Mouse (Mus musculus) left cerebral cortex, postnatal 4 days (tissue): ENCODE measurements around the gene Mob3b. TPM values are rescaled to one million over a fixed set of nuclear protein-coding genes. Genes with fewer than 3 reads are reported as not detected.

Experiments used
- DNase-seq: peaks from one replicate; pipeline ENCODE4 v3.0.0-alpha.2; 2022
- intact Hi-C: fragments of 180-260 bp; cut with DNase I; formaldehyde crosslinking; loops from one replicate; pipeline ENCODE4 v1.15.1; 2025
- total RNA-seq, 2 experiments: library from RNA; stranded (reverse); gene quantifications; 2 replicates each; pipeline ENCODE4 v1.2.3; 2021

The Mob3b gene
- total RNA-seq: 1 to 10 TPM; 4.3 to 5.9 TPM

DNA sequence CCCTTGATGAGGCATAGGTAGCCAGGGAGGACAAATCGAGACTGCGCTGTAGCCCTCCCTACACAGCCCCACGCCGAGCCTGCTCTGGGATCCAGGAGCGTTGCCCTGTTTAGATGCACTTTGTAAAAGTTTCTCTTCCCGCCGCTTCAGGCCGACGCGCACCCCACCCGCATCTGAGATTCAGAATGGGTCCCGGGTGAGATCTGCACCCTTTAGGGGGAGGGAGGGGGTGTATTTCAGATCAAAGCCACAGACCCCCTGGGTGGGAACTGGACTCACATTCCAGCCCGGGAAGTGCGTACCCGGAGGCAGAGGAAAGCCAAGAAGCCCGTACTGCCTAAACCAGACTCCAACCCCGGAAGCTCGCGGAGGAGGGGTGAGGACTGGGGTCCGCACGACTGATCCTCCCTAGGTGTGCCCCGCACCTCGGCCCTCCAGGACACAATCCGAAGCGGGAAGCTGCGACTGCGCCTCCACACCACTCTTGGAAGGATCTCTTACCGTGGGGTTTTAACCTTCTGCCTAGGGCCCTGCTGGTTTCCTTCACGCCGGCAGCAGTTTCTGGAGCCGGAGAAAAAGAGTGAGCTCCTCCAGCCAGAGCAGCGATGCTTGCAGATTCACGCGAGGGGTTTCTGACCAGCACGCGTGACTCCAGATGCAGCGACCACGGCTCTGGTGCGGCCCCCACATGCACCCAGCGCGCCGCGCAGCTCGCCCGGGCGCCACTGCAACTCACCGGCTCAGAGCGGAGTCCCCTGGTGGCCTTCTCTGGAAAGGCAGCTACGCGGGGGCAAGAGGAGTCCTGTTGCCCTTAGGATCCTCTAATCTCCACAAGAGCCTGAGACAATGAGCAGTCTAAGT lies at the start of gene Mob3b:
Mob3b (minus strand) TSS at position 734 of the 861 bp plus-strand sequence.
- DNase-seq: peak; percentile 85
- intact Hi-C loops: loop anchor here (2.0 to 10.0 kb wide), 2 partner anchors 198 to 368 kb away; no protein-coding TSS in a partner anchor

DNA sequence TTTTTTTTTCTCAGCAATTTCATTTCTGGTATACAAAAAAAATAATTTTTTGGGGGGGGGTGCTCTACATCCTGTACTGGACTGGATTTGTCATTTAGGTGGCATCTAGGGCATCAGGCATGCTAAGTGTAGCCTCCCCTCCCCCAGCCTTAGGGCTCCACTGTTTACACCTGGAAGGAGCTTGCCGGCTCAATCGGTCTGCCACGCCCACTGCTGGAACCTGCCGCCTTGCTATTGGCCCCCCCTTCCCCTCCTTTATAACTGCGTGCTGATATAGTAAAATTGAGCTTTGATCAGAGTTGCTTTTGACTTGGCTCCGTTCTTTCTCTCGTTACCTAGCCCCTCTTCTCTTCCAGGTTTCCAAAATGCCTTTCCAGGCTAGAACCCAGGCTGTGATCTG lies 47.4 kb upstream of the Mob3b start:
- intact Hi-C loops: no loop called here
- DNase-seq: no peak

DNA sequence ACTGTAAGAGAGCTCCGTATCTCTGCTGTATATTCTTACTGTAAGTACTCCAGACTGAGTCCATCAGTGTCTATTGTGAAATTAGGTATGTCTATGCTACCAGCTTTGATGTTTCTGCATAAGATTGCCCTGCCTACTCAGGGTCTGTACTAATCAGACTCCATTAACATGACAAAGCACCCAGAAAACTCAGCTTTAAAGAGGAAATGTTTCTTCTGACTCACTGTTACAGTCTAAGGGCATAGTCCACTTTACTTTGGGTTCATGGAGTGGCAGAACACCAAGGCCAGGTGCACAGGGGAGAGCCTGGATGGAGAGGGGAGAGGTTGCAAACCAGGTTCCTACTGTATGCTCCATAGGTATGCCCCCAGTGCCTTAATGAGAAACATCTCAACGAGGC lies 46.4 kb upstream of the Mob3b start:
- intact Hi-C loops: no loop called here
- DNase-seq: no peak

DNA sequence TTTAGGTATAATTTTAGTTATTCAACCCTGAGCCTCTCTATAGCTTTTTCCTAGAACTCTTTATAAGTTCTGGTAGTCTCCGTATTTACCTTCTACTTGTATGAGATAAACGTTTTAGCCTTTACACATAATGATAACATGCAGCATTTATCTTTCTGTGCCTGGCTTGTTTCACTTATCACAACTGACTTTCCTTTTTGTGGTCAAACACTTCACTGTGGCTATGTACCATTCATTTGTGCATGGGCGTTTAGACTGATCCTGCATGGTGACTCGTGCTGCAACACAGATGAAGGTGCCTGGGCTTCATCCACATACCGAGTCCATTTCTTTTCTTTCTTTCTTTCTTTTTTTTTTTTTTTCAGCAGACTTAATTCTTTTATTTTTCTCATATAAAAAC lies 44.4 kb upstream of the Mob3b start:
- intact Hi-C loops: no loop called here
- no peak for DNase-seq

DNA sequence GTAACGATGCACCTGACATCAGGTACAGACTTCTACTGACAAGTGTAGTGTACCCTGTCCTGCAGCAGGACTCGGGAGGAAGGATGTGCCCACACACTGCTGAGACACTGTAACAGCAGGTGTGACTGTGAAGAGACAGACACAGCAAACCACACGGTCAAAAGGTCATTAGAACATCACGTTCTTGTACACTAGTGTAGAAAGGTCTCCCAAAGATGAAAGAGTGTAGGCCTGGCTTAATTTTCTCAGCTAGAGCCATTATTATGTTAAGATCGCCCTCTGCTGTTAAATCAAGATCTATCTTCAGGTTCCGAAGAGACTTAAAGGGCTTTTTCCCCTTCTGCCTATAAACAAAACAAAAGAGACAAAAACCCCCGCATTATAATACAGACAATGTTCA lies 35.4 kb upstream of the Mob3b start:
- intact Hi-C loops: loop anchor here (2.0 kb wide), 1 partner anchor 230 kb away; no protein-coding TSS in a partner anchor

DNA sequence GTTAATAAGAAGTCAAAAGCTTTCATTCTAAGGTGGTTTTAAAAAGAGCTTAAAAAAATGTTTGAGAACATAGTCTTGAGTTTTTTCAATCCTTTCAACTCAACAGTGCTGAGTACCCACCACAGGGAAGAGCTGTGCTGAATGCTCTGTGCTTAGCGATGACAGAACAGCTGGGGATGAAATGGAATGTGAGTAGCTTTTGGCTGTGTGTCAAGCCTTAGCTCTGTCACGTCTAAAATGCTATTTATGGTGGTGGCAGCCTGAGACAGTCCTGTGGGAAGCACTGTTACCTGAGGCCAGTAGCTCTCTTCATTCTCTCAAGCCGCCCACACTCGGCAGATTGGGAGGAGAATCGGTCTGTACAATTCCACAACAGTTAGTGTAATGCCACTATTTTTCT lies 32.5 kb upstream of the Mob3b start:
- intact Hi-C loops: no loop called here
- no peak for DNase-seq

More for the DNA sequence above, 35.4 kb upstream of the Mob3b start:
- no peak for DNase-seq

DNA sequence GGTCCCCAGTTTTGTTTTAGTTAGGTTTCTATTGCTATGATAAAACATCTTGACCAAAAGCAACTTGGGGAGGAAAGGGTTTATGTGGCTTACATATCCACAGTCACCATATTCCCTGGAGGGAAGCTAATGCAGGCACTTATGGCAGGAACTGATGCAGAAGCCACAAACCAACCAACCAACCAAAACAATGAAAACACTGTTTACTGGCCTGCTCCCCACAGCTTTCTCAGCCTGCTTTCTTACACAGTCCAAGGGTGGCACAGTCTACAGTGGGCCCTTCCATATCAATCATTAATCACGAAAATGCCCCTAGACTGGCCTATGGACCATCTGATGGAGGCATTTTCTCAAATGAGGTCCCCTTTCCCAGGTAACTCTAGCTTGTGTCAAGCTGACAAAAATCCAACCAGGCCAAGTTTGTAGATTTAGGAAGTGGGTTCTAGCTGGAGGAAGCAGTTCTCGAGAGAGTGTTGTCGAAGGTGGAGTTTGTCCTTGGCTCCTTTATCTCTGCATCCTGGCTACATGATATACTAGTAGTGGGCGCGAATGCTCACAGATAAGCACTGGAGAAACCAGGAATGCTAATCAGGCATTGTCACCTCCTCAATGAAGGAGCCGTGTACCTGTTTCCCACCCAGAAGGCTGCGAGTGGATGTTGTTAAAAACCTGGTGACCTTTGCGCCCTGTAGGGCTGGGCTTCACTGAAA lies 30.5 kb upstream of the Mob3b start:
- intact Hi-C loops: no loop called here
- no peak for DNase-seq

DNA sequence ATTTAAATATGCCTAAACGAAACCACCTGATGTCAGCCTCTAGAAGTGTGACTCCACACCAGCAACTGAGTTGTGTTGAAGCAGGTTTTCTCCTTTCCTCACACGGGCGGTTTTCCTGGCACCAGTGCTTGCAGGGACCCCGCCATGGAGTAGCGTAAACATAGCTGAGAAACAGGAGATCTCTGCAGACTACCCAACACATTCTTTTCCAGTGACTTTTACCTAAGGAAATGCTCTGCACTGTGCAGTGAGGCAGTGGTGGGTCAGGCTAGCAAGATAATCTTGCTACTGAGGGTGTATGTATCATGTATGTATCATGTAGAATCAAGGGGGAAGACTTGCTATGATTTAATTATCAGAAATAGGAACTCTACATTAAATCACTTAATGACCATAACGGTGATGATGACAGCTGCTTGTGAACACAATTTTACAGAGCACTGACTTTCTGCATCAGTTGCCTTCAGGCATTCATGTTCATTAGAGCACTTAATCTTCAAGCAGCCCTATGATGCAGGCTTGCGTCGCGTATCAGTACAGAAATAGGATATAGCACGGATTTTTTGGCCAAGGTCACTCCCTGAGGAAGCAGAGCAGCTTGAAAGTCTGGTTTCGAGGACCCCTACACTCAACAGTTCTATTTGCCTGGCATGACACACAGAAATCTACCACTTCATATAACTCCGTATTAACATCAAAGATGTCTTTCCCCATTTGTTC lies 20.8 kb upstream of the Mob3b start:
- intact Hi-C loops: no loop called here
- DNase-seq: no peak

DNA sequence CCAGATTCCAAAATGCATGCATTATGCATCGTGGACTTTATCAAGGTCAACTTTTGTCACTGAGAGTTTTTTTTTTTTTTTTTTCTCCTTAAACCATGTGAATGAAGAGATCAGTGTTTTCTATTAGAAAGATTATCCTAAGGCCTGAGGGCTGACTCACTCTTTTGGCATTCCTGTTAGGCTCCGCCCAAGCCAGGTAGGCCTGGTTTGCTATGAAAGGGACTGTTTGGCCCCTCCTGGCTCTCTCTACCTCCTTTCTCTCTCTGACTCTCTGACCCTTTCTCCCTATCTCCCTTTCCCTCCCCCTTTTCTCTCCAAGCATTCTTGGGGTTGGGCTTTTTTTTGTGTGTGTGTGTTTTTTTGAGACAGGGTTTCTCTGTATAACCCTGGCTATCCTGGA lies 18.3 kb upstream of the Mob3b start:
- DNase-seq: no peak
- intact Hi-C loops: no loop called here

DNA sequence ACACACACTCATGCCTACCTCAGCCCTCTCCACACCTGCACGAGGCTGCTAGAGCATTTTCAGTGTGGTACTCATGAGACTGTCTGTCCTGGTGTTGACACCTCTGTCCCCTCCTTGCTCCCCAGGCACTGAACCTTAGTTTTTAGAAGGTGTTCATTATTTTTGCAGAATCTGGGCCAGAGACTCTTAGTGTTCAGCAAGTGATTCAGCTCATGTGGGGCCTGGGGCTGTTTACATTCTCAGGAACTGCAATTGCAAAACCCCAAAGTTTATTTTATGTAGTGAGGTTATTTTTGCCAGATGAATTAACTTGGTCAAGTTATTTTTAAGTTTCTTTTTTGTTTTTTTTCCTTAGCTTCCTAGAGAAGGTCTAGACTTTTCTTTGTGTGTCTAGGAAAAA lies 16.3 kb upstream of the Mob3b start:
- DNase-seq: no peak
- intact Hi-C loops: no loop called here

DNA sequence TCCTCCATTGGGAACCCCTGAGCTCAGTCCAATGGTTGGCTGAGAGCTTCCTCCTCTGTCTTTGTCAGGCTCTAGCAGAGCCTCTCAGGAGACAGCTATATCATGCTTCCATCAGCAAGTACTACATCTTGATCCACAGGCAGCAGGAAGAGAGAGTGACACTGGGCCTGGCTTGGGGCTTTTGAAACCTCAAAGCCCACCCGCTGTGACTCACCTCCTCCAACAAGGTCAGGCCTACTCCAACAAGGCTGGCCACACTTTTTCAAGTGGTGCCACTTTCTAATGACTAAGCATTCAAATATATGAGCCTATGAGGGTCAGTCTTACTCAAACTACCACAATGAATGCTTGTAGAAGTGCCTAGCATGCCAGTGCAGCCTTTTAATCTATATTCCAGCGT lies 15.2 kb upstream of the Mob3b start:
- intact Hi-C loops: no loop called here
- DNase-seq: no peak

DNA sequence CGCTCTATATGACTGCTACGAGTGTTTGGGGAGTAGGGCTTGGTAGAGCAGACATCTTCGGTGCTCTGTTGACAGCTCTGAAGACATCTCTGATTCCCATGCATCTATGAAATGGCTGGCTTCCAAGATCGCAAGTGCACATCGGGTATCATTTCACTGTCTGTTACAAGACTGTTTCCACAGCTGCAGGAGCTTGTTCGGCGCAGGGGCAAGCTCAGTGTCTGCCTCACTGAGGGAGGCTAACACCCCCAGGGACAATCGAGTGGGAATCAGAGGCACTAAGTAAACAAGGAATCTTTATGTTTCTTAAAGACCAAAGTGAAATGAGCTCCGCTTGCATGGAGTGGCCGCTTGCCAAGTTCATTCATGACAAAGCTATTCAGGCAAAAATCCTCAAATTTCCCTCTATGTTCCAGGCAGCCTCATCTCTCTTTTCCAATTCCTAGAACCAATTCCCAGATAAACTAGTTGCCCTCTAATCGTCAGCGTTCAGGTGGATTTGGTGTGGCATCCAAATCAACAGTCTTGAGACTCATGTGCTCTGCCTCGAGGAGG lies 12.4 kb upstream of the Mob3b start:
- DNase-seq: peak; percentile 24
- intact Hi-C loops: no loop called here

DNA sequence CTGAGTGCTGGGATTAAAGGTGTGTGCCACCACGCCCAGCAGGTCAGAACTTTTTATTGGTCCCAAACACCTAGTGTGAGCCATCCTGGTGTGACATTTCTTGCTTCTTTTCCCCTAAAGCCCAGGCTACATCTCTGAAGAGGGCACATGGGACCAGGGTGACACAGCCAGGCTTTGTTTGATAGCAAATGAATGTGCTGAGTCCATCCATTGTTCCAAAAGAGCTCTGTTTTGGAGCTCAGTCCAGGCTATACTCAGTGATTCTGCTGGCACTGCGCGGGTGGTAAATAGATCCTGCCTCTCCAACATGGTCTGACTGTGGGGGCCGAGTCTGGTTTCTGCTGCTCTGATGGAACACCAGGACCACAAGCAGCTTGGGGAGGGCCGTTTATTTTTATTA lies 10.6 kb upstream of the Mob3b start:
- DNase-seq: no peak
- intact Hi-C loops: no loop called here

DNA sequence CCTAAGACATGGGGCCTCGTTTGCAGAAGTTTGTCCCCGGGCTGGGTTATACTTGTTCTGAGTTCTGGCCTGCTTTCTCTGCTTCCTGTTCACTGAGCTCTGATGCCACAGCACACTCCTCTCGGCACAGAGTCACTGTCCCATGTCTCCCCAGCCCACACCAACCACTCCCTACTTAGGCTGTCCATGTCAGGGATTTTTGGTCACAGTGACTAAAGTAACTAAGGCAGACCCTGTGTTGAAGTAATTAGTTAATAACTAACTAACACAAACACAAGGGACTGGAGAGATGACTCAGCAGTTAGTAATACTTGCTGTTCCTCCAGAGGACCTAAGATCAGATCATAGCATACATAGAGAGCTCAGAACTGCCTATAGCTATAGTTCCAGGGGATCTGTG lies 8.7 kb upstream of the Mob3b start:
- intact Hi-C loops: no loop called here
- DNase-seq: no peak

DNA sequence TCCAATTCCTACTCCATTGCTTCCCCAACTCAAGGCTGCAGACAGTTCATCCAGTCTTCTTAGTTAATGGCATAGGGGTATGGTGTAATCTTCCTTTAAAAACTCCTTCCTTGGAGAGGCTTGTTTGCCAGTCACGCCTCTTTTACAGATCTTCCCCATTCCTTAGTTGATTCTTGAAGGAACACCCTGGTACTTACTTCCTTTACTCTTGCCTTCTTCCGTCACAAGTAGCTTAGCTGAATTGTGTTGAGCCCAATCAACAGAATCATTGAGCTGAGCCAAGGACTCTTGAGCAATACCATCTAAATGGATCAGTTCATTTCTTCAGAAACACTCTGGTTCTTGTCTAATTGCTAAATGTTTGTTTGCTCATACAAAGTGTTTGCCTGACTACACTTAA lies 8.0 kb upstream of the Mob3b start:
- intact Hi-C loops: no loop called here
- DNase-seq: no peak

DNA sequence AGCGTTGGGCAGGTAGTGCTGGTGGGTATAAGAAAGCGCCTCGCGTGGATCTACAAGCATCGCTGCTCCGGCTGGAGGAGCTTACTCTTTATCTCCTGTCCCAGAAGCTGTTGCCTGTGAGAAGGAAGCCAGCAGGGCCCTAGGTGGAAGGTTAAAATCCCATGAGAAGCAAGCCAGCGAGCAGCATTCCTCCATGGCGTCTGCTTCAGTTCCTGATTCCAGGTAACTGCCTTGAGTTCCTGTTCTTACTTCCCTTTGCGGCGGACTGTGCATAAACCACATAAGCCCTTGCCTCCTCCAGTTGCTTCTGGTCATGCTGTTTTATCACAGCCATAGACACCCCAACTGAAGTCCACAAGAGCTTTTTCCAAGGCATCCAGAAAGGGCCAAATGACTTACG lies 531 bp upstream of the Mob3b start:
- intact Hi-C loops: loop anchor here (2.0 to 10.0 kb wide), 2 partner anchors 199 to 367 kb away; no protein-coding TSS in a partner anchor
- no peak for DNase-seq

DNA sequence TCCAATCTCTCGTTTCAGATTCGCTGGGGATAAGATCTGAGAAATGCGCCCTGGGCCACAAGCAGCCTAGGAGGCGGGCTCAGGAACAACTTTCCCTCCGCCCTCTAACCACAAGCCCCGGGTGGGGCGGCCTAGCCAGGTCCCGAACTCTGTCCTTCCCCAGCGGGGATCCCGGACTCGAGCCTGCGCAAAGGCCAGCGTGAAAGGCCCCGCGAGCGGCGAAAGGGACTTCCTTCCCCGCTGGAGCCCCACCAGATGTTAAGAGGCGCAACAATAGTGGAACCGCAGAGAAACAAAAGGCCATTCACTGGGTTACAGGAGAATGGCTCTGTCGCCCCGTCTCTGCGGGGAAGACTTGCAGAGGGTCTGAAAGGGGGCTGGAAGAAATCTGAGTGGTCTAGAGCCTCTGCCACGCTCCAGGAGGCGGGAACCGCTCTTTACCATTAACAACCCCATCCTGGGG lies 1.1 kb downstream of the Mob3b start:
- peak; percentile 42 for DNase-seq
- intact Hi-C loops: loop anchor here (2.0 to 10.0 kb wide), 2 partner anchors 197 to 369 kb away; no protein-coding TSS in a partner anchor

DNA sequence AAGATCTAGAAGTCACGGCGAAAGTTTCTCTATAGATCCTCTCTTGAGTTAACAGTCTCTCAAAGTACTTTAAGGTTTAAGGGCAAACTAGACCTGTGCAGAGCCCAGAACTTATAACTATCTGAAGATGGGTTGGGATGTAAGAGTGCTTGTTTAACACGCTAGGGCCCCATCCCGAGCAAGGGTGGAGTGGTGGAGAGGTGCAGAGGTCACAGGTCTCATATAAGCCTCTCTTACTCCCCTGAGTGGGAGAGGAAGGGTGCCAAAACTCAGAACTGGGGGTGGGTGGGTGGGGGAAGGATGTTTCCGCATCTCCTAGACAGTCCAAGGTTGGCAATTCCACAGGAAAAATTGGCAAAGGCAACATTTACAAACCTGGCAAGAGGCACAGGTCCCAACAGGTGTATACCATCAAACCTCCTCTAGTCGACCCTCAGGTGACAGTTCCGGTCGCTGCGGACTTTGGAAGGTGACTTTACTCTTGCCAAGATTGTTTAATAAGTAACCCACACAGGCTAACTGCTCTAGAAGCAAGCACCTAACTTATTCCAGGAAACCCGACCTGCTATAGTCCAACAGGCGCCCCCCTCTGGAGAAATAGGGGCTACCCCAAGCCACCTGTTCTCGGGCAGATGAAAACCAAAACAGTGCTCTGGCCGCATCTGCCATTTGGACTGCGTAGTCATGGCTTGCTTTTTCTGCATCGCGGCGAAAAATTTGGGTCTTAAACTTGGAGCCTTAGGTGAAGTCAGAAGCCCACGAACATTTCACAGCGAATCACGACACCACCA lies 2.0 kb downstream of the Mob3b start:
- peak; percentile 32 for DNase-seq
- intact Hi-C loops: loop anchor here (10.0 kb wide), 1 partner anchor 369 kb away; no protein-coding TSS in a partner anchor

DNA sequence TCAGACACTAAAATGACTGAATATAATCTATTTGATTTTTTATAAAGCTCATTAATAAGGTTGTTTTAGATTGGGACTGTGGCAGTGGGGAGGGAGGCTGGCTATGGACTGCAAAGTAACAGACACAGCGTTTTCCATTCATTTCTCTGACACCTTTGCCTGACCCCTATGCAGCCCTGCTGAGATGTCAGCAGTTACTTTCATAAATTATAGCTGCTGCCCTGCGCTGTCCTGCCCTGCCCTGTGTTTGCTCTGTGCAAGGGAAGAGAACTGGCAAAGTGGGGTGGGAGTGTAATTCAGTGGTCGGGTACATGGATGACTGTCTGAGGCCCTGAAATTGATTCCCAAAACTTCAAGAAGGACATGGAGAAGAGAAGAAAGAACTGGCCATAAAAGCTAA lies 3.2 kb downstream of the Mob3b start:
- intact Hi-C loops: loop anchor here (10.0 kb wide), 1 partner anchor 371 kb away; no protein-coding TSS in a partner anchor
- DNase-seq: no peak

DNA sequence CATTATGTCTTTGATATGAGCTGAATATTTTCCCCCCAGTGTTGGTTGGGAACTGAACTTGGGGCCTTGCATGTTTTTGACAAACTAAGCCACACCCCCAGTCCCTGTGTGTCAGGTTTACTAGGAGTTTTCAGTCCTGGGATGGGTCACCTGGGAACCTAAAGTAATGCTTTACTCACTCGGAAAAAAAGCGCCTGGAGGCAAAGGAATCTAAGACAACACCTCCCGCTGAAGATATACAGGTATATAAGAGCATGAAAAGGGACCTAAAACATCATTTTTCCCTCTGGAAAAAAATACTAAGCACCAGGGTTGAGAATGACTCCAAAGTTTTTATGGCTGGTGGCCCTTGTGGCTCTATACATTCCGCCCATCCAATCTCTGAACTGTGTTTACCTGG lies 5.5 kb downstream of the Mob3b start, which contains the start of gene Ifnk:
Ifnk (plus strand) TSS at position 301 of the 400 bp plus-strand sequence.
- intact Hi-C loops: loop anchor here (10.0 kb wide), 1 partner anchor 373 kb away; no protein-coding TSS in a partner anchor
- no peak for DNase-seq
